Mouse (Mus musculus): ENCODE measurements around the gene Adamts14.

The Adamts14 gene

GRCm38 (mm10) chr10:61235677-61236267 is 37.5 kb downstream of the Adamts14 start:
- in situ Hi-C loops (cut with MboI; ENCODE audit: low sequenced_read_pairs), result no loop called here

- in situ Hi-C loops (cut with MboI; ENCODE audit: low sequenced_read_pairs), result no loop called here
Observed at GRCm38 (mm10) chr10:61234319-61234718, 38.9 kb downstream of the Adamts14 start.

GRCm38 (mm10) chr10:61232858-61233567 is 40.2 kb downstream of the Adamts14 start:
- in situ Hi-C loops (cut with MboI; ENCODE audit: low sequenced_read_pairs), result no loop called here

GRCm38 (mm10) chr10:61231756-61232155 is 41.5 kb downstream of the Adamts14 start:
- in situ Hi-C loops (cut with MboI; ENCODE audit: low sequenced_read_pairs), result no loop called here

GRCm38 (mm10) chr10:61226784-61227396 is 46.3 kb downstream of the Adamts14 start:
- in situ Hi-C loops (cut with MboI; ENCODE audit: low sequenced_read_pairs), result no loop called here

- in situ Hi-C loops (cut with MboI; ENCODE audit: low sequenced_read_pairs), result no loop called here
Observed at GRCm38 (mm10) chr10:61225694-61226093, 47.5 kb downstream of the Adamts14 start.

GRCm38 (mm10) chr10:61219318-61219717 is 53.9 kb downstream of the Adamts14 start:
- in situ Hi-C loops (cut with MboI; ENCODE audit: low sequenced_read_pairs), result no loop called here

GRCm38 (mm10) chr10:61216163-61216562 is 57.1 kb downstream of the Adamts14 start:
- in situ Hi-C loops (cut with MboI; ENCODE audit: low sequenced_read_pairs), result no loop called here

GRCm38 (mm10) chr10:61215658-61216057 is 57.6 kb downstream of the Adamts14 start:
- in situ Hi-C loops (cut with MboI; ENCODE audit: low sequenced_read_pairs), result no loop called here

- in situ Hi-C loops (cut with MboI; ENCODE audit: low sequenced_read_pairs), result no loop called here
Observed at GRCm38 (mm10) chr10:61212817-61213216, 60.4 kb downstream of the Adamts14 start.

GRCm38 (mm10) chr10:61211743-61212142 is 61.5 kb downstream of the Adamts14 start:
- in situ Hi-C loops (cut with MboI; ENCODE audit: low sequenced_read_pairs), result no loop called here

- in situ Hi-C loops (cut with MboI; ENCODE audit: low sequenced_read_pairs), result no loop called here
Observed at GRCm38 (mm10) chr10:61211105-61211504, 62.1 kb downstream of the Adamts14 start.

- in situ Hi-C loops (cut with MboI; ENCODE audit: low sequenced_read_pairs), result no loop called here
Observed at GRCm38 (mm10) chr10:61208114-61208684, 65.0 kb downstream of the Adamts14 start.

- in situ Hi-C loops (cut with MboI; ENCODE audit: low sequenced_read_pairs), result no loop called here
Observed at GRCm38 (mm10) chr10:61203930-61204329, 69.3 kb downstream of the Adamts14 start.

- in situ Hi-C loops (cut with MboI; ENCODE audit: low sequenced_read_pairs), result no loop called here
Observed at GRCm38 (mm10) chr10:61201596-61202318, 71.5 kb downstream of the Adamts14 start.

GRCm38 (mm10) chr10:61200998-61201397 is 72.2 kb downstream of the Adamts14 start:
- in situ Hi-C loops (cut with MboI; ENCODE audit: low sequenced_read_pairs), result no loop called here

- in situ Hi-C loops (cut with MboI; ENCODE audit: low sequenced_read_pairs), result no loop called here
Observed at GRCm38 (mm10) chr10:61200232-61200820, 72.9 kb downstream of the Adamts14 start.

- in situ Hi-C loops (cut with MboI; ENCODE audit: low sequenced_read_pairs), result loop anchor here (5.0 to 25.0 kb wide), 2 partner anchors 138 to 463 kb away; no protein-coding TSS in a partner anchor
Observed at GRCm38 (mm10) chr10:61199566-61200213, 73.5 kb downstream of the Adamts14 start.

GRCm38 (mm10) chr10:61195718-61196291 is 77.4 kb downstream of the Adamts14 start:
- in situ Hi-C loops (cut with MboI; ENCODE audit: low sequenced_read_pairs), result loop anchor here (5.0 to 25.0 kb wide), 2 partner anchors 141 to 466 kb away; no protein-coding TSS in a partner anchor

GRCm38 (mm10) chr10:61195216-61195615 is 78.0 kb downstream of the Adamts14 start:
- in situ Hi-C loops (cut with MboI; ENCODE audit: low sequenced_read_pairs), result loop anchor here (5.0 to 25.0 kb wide), 2 partner anchors 142 to 467 kb away; no protein-coding TSS in a partner anchor
